Mouse (Mus musculus) cerebellum, adult 2 months (tissue): ENCODE measurements at regions not wholly inside any gene's neighbourhood (a gene's known extent, or its start where the extent isn't known, plus 50 kb on each side); places are given as distances from the start of the nearest gene placed in this dataset.

Experiments
- CTCF ChIP-seq: fragments of 200-500 bp; IDR thresholded peaks from 2 replicates; pipeline ENCODE4 v1.5.1; 2011; ENCODE audit warnings: low read depth, mild to moderate bottlenecking, control low read depth, low read length, moderate library complexity, borderline replicate concordance; ENCODE audit not compliant: insufficient read depth
- POLR2A ChIP-seq: fragments of 200-500 bp; IDR thresholded peaks from 2 replicates; pipeline ENCODE4 v1.6.1; 2011; ENCODE audit warnings: low read length, control low read depth, borderline replicate concordance; ENCODE audit not compliant: insufficient read depth

- TF ChIP-seq POLR2A (no peak), CTCF (no peak)
These were observed 106.2 kb downstream of the Atp6ap1l start for GRCm38 (mm10) chr13:90798791-90799542.
